Mouse (Mus musculus) olfactory bulb, adult 2 months (tissue): ENCODE data around the gene 2010300C02Rik.

ENCODE experiments used
- CTCF ChIP-seq: fragments of 200-500 bp; IDR thresholded peaks from 2 replicates; pipeline ENCODE4 v1.5.1; 2012; ENCODE audit warnings: low read depth, mild to moderate bottlenecking, low read length, moderate library complexity; ENCODE audit not compliant: insufficient read depth
- POLR2A ChIP-seq: fragments of 200-500 bp; IDR thresholded peaks from 2 replicates; pipeline ENCODE4 v1.6.1; 2012; ENCODE audit warnings: mild to moderate bottlenecking, low read depth, low read length, moderate library complexity; ENCODE audit not compliant: insufficient read depth

- TF ChIP-seq POLR2A (no peak), CTCF (no peak)
These were observed 44.4 kb downstream of the 2010300C02Rik start for GRCm38 (mm10) chr1:37675444-37675843.
